8 mouse cellular contexts compared by ENCODE assay signal in the genomic region with DNA sequence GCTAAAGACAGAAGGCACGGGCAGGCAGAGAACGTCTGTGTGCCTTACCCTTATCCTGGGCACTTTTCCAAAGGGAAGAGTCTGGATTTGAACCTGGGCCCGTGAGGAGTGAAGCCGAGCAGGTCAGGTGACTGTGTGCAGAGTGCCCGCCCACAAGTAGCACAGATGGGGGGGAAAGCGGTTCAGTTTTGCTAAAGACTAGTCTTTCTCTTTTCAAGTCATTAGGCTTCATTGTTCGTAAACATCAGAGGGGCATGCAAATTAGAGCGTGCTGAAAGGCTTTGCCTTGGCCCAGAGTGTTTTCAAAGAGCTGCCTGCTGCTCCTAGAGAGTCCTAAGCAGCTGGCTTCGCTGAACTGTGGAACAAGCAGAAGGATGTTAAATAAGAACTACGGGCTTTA. TPM values are rescaled to one million over a fixed set of nuclear protein-coding genes. Genes with fewer than 3 reads are reported as not detected.
DNase-seq lines count a peak whose midpoint lies in the region; ATAC-seq and TF ChIP-seq lines count a peak whose summit lies in the region.

No protein-coding gene starts in this region.

- peak; percentile 91 for ATAC-seq in forebrain, embryonic 13.5 days

- H3K27me3 ChIP-seq in forebrain, embryonic 13.5 days: no peaks in the 10 kb centered on the region
- no peaks in the 10 kb centered on the region for H3K27me3 ChIP-seq in limb, embryonic 10.5 days (ENCODE audit: low read depth, poor library complexity, severe bottlenecking)
- H3K27me3 ChIP-seq in spleen, adult 2 months (ENCODE audit: control insufficient read depth, insufficient read depth, low read length): no peaks in the 10 kb centered on the region

- no peak for TF ChIP-seq POLR2A in spleen, adult 2 months (IDR thresholded peaks at IDR 0.05; ENCODE audit: low read depth, low read length)

- no peak overlapping the region for H3K4me2 ChIP-seq in forebrain, embryonic 13.5 days

- H3K4me3 ChIP-seq in forebrain, embryonic 13.5 days: no peak overlapping the region
- H3K4me3 ChIP-seq in limb, embryonic 10.5 days: no peak overlapping the region
- H3K4me3 ChIP-seq in spleen, adult 2 months (ENCODE audit: extremely low read depth, insufficient read depth, insufficient read length): no peak overlapping the region

- no peaks in the 10 kb centered on the region for H3K9me3 ChIP-seq in forebrain, embryonic 13.5 days (replicated peaks)
- no peaks in the 10 kb centered on the region for H3K9me3 ChIP-seq in limb, embryonic 10.5 days (replicated peaks)

- H3K36me3 ChIP-seq in forebrain, embryonic 13.5 days (ENCODE audit: poor library complexity, severe bottlenecking): peaks cover 39% of the 10 kb centered on the region
- peaks cover 12% of the 10 kb centered on the region; the same call in 1 of the 2 replicates for H3K36me3 ChIP-seq in limb, embryonic 10.5 days
- H3K36me3 ChIP-seq in spleen, adult 2 months (ENCODE audit: control insufficient read depth, insufficient read depth, low read length): peaks cover 8% of the 10 kb centered on the region; the same call in 1 of the 2 replicates

- intact Hi-C loops in heart, postnatal 10 days (cut with DNase I): loop anchor here (2.0 kb wide), 1 partner anchor 16 kb away; no protein-coding TSS in a partner anchor

- peaks cover 77% of the 10 kb centered on the region for H3K4me1 ChIP-seq in forebrain, embryonic 13.5 days
- peaks cover 40% of the 10 kb centered on the region for H3K4me1 ChIP-seq in limb, embryonic 10.5 days
- peaks cover 34% of the 10 kb centered on the region; the same call in 1 of the 2 replicates for H3K4me1 ChIP-seq in spleen, adult 2 months (ENCODE audit: control insufficient read depth, insufficient read depth, insufficient read length)

- peak; percentile 71 to 86 for DNase-seq in right cerebral cortex, postnatal 10 days (ENCODE audit: low spot score in 2 of 2)
- DNase-seq in right cerebral cortex, postnatal 25 days: no peak
- DNase-seq in limb, embryonic 10.5 days (ENCODE audit: low spot score): no peak
- peak; percentile 58 to 61 for DNase-seq in spleen, adult 2 months (ENCODE audit: low read depth in 1 of 2, low spot score in 2 of 2)
- no peak for DNase-seq in heart, postnatal 10 days
- DNase-seq in heart, adult 9 months (ENCODE audit: low spot score in 2 of 2): no peak
- DNase-seq in urinary bladder, postnatal 14 days (ENCODE audit: low spot score): no peak

- 4% methylated on average over 10 of the region's 10 CpGs for WGBS in forebrain, embryonic 13.5 days
- 44% methylated on average over 10 of the region's 10 CpGs for WGBS in limb, embryonic 10.5 days
- WGBS in spleen, adult 2 months: 42% methylated on average over 10 of the region's 10 CpGs

- no peak overlapping the region for H3K9ac ChIP-seq in forebrain, embryonic 13.5 days

- TF ChIP-seq CTCF in spleen, adult 2 months (IDR thresholded peaks at IDR 0.05; ENCODE audit: extremely low read depth, insufficient read depth, insufficient read length, insufficient replicate concordance): no peak

- peak overlapping the region; percentile 95 for H3K27ac ChIP-seq in forebrain, embryonic 13.5 days
- peak overlapping the region; percentile 58 for H3K27ac ChIP-seq in limb, embryonic 10.5 days
- peak overlapping the region; percentile 84 for H3K27ac ChIP-seq in spleen, adult 2 months (ENCODE audit: insufficient read depth, low read length)

RNA-seq across cellular contexts. Expression of gene Heg1, which starts 50.4 kb away (rescaled TPM):
- polyA plus RNA-seq in forebrain, embryonic 13.5 days (2015; fragmentation: Nextera tagmentation; extraction: Ambion mirVana): 21.3 and 22.3 TPM in 2 replicates
- polyA plus RNA-seq in limb, embryonic 10.5 days (2016; fragmentation: Nextera tagmentation; extraction: Ambion mirVana): 11.1 and 11.6 TPM in 2 replicates
- polyA plus RNA-seq in spleen, adult 2 months (2012; rRNA removed): 36.0 and 42.4 TPM in 2 replicates
- 100 to 1,000 TPM; 234 to 263 TPM for total RNA-seq in heart, postnatal 10 days (2021)

RNA-seq across cellular contexts. Expression of gene Muc13, which starts 59.3 kb away (rescaled TPM):
- 0.08 TPM in 1 of 2 replicates, not detected in the other for polyA plus RNA-seq in forebrain, embryonic 13.5 days (2015; fragmentation: Nextera tagmentation; extraction: Ambion mirVana)
- 0.16 and 0.21 TPM in 2 replicates for polyA plus RNA-seq in limb, embryonic 10.5 days (2016; fragmentation: Nextera tagmentation; extraction: Ambion mirVana)
- polyA plus RNA-seq in spleen, adult 2 months (2012; rRNA removed): 2.6 and 2.8 TPM in 2 replicates
- total RNA-seq in heart, postnatal 10 days (2021): under 1 TPM in 1 of 2 experiments, not detected in 1; 0.07 TPM

Comparison
In these comparisons a context has a peak if more than half of its experiments do, and no peak if none do; other contexts are left out.
1. DNase-seq: peak in right cerebral cortex, postnatal 10 days (2 of 2) and spleen, adult 2 months (2 of 2); none in right cerebral cortex, postnatal 25 days (single experiment), limb, embryonic 10.5 days (single experiment), heart, postnatal 10 days (0 of 2), heart, adult 9 months (0 of 2) and urinary bladder, postnatal 14 days (single experiment).
2. Peak in every context shown above with its lines, with median percentiles within 50 percentile points of each other: H3K27ac ChIP-seq.